Mouse (Mus musculus) gastrocnemius, adult 18-20 months (tissue): ENCODE measurements at regions not wholly inside any gene's neighbourhood (a gene's known extent, or its start where the extent isn't known, plus 50 kb on each side); places are given as distances from the start of the nearest gene placed in this dataset.
A peak's percentile ranks its signal among the peaks of the same experiment; 100 is the strongest.

Experiments used
- DNase-seq: peaks from one replicate; pipeline ENCODE4 v3.0.0; 2021; ENCODE audit warnings: low spot score

DNA sequence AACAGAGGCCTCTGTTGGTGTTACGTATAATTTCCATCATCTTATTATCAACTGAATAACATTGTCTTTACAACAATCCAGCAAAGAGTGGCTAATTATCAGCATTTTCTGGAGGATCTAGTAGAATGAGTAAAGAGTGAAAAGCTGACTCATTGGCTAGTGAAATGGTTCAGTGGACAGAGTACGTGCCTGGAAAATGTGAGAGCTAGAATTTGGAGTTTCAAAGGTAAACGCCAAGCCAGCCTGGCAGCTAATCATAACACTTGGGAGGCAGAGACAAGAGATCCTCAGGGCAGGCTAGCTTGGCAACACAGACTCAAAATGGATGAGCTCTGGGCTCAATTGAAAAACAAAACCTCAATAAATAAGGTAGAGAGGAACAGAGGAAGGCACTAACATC lies 2628.0 kb upstream of the Gm7489 start:
- DNase-seq: no peak

DNA sequence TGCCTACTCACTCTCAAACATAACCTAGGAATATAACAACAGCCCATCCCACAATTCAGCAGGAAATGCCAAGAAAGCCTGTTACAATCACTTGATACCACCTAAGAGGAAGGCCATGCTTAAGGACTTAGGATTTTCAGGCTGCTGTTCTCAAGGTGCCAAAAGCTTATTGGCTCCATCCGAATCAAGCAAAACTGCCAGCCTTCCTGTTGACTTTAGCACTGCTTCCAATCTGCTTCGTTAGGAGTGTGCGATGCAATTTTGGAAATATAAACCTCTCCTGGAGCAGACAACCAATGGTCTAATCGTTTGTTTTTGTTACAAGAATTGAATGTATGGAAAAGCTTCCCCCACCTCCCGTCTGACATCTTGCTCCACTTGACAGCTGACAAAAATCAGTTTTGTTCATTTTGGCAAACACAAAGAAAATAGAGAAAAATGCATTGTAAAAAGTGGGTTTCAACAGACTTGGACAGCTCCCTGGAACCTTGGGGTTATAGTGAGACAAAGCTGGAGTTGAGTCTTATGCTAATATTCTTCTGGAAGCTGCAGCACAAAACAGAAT lies 2620.0 kb upstream of the Gm7489 start:
- DNase-seq: no peak

DNA sequence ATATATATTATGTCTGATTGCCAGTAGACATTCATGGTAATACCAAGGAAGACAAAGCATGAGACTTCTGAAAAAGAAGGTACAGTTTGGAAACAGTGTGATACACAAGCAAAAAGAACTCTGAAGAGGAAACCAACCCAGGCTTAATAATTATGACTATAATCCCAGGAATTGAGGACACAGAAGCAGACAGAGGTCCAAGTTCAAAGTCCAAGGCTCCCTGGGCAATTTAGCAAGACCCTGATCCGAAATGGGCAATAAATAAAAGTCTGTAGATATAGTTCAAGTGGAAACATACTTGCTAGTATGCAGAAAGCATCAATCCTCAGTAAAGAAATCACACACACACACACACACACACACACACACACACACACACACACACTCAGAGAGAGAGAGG lies 2618.7 kb upstream of the Gm7489 start:
- DNase-seq: no peak

DNA sequence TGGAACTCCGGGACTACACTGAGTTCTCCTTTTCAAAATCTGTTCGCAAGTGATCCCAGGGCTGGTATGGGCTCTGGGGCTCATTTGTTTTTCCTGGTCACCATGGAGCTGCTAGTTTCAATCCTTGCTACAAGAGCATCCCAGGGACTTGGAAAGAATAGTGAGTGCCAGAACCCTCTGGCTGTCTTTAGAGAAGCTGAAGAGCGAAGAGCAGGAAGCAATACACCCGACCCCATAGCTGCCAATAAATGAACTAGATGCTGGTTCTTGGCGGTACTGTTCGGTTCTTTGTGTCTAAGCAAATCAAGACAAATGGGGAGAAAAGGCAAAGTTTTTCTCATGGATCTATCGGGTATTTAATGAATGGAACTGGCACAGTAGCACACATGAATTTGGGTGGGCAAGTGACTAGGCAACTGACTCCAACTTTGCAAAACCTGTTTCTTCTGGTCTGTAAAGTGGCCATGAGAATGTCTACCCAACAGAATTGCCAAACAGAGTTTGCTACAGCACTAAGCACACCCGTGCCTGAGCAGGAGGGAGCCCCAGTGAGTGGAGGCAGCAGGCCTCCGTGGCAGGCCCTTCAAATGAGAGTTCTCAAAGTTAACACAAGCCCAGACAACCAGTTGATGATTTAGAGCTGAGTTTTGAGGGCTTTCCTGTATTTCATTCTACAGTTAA lies 2612.9 kb upstream of the Gm7489 start:
- DNase-seq: peak; percentile 33

DNA sequence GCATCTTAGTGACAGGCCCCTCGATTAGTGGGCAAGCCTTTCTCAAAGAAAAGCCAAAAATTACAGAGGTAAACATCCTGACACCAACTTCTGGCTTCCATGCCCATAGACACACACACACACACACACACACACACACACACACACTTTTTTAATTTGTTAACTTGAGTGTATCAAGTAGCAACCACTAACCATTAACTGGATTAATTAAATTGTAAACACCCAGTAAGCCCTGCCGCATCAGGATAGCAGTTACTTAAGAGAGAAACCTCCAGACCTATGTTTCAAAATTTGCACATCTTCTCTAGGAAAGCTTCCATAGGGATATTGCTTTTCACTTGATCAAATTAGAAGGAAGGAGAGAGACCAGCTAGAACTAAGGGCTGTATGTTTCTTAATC lies 2599.4 kb upstream of the Gm7489 start:
- DNase-seq: no peak

DNA sequence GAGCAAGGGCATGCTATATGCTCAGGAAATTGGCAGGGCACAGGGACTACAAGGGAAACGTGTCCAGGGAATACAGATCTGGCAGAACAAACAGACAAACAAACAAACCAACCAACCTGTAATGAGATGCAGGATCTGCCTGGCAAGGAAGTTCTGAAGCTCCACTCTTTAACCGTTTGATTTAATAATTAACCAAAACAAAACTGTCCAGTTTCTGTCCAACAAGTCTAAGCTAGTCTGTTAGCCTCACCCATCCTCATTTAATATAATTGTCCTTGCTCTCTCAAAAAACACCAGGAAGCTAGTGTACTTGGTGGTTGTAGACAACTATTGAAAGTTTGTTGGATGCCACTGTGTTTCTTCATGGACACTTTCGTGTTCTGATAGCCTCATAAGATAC lies 2598.4 kb upstream of the Gm7489 start:
- no peak for DNase-seq

DNA sequence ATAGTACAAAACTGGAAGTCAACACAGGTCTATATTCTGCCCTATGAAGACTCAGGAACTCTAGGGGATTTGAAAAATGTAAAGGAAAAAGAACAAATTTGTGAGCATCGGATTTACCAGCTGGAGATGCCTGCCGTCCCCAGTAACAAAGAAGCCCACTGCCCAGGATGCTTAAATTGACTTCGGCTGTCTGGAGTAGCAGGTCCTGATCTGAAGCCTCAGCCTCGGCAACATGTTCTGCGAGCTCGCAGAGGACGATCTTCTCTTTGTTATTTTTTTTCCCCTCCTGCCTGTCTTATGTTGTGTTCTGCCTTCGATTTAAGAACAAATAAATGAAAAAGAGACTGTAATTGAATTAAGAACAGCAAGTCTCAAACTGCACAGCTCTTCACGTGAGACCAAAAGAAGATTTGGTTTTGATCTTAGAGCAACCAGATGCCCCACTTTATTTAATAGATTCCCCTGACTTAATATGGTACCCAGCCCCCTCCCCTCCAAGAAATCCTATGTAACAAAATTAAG lies 2595.7 kb upstream of the Gm7489 start:
- DNase-seq: no peak

DNA sequence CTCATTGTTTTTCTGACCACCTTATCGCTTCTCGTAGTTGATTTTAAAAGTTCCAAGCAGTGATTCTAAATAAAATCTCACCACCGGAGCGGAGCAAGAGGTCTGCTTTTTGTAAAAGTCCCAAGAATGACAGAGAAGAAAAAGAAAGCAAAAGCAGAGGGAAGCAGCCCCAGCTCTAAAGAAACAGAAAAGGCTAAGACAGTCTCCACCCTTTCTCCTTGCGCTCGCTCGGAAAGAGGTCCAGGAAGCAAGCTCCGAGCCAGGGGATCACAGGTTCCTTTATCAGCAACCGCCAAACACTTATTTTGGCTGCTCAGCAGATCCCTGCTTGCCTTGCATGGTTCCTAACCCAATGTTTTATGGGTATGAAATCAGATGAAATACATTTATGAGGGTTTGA lies 2594.8 kb upstream of the Gm7489 start:
- DNase-seq: no peak

DNA sequence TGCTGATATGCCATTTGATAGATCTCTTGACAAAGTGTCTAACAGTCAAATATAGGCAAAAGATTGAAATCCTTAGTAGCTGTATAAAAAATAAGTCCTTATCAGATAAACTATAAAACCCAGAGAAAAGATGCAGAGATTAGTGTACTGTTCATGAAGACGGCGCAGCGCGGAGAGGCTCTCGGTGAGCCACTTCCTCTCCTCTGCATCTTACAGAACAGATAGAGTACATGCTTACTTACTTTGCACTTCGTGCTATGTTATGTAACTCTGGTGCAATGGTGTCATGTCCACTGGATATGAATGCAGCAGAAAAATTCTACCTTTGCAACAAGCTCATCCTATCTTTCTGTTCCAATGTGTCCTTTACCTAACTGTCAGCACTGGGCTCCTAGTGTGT lies 2593.5 kb upstream of the Gm7489 start:
- no peak for DNase-seq

DNA sequence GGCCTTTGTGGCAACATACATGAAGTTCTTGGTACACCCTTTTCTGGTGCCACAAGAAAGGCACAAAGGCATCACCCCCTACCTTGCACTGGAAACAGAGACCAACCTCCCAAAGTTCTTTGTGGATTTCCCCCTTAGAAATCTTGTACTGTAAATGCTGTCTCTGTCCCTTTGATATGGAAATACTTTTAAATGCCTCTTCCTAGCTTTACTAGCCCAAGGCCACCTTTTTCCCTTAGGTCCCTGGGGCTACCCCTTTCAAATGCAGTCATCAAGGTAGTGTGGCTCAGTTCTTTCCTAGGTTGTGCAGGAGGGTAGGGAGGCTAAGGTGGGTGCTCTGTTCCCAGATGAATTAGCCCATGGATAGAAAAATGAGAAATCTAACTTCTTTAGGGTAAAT lies 2587.9 kb upstream of the Gm7489 start:
- no peak for DNase-seq

DNA sequence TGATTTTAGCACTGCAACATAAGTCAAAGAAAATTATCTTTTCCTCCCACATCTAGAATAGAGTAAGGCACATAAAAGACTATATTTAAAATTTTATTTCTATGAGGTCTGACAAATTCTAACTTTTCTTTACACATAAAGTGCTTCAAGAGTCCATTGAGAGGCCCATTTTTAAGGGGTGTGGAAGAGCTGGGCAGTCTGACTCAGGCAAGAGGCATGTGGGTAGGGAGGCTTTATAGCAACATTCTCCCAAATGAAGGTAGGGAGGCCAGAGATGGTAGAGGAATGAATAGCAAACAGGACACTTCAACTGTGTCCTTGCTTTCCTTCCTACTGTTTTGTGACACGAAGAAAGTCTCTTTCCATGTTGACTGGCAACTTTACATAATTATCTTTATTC lies 2566.6 kb upstream of the Gm7489 start:
- no peak for DNase-seq

DNA sequence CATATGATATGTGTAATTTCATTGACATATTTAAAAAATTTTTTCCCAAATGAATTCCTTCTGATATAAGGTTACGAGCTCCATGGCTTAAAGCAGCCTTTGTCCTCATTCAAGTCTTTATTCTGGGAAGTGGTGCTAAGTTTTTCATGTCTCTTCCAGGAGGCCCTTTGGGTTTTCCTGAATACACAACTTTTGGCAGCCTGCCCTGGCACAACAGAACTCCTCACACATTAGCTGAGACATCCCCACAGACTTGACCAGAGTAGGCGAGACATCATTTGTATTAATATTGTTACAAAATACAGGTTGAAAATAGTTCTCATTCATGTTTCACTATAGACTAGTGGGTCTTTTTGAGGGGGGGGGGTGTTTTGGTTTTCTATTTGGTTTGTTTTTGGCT lies 2565.9 kb upstream of the Gm7489 start:
- peak; percentile 65 for DNase-seq

DNA sequence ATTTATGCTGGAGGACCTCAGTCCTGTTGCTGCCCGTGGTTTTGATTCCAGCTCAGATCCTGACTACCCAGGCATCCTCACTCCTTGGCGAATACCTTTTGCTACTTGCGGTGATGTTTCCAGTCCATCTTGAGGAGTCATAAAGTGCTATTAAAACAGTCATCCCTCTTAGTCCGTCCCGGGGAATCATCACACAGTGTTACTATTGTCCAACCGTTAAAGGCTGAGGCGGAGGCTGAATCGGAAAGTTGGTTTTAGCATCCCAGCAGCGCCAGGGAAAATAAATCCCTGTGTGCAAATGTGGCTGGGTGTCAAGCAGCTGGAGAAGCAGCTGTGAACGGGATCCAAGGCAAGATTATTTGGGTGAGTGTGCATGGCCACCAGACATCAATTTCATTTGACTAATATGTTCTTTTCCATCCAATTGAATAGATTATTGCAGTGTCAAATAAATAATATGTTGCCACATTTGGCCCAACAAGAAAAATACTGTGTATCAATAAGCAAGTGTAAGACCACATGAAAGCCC lies 2564.3 kb upstream of the Gm7489 start:
- DNase-seq: peak; percentile 32

DNA sequence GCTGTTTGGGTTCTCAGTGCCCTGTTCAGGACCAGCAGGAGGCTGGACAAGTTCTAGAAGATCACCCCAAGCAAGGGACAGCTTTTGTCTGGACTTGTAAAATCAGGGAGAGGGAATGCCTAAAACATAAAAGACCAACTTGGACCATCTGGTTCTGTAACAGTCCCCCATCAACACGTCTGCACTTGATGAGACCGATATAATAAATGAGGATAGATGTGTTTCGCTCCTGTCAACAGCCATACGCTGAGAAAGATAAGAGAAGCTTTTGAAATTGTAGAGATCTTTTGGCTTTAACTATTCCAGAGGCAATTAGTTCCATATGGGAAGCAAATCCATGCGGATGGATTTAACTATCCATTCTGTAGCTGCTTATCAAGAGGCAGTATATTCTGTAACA lies 2561.4 kb upstream of the Gm7489 start:
- DNase-seq: no peak

DNA sequence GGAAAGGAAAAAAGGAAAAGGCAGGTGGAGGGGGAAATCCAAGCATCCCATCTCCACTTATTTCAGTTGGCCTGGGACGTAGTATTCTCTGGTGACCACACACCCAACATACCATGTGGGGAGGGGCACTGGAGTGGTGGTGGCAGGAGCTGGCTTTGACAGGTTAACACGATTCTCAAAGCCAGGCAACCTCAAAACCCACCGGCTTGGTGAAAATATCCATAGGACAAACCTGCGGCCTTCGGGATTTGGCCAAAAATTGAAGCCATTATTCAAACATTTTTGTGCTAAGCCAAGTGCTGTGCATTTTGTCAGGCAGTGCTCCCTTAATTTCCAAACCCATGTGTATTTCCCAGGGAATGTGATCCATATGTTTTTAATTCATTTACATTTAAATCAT lies 2560.5 kb upstream of the Gm7489 start:
- DNase-seq: no peak

DNA sequence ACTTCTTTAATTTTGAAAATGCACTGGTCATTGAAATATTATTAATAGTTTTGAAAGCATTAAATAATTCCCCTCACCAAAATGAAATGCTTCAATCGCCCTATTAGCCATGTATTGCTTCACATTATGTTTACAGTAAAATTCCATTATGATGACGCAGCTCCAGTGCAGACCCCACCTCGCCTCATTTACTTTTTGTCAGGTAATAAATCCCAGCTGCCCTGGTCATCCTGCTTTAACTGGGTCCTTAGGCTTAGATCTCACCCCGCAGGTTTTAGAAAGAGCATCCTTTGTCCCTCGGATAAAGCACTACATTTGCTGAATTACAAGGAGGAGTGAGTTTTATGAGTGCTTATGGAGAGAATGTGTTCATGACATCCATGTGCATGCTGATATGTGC lies 2557.0 kb upstream of the Gm7489 start:
- DNase-seq: no peak

DNA sequence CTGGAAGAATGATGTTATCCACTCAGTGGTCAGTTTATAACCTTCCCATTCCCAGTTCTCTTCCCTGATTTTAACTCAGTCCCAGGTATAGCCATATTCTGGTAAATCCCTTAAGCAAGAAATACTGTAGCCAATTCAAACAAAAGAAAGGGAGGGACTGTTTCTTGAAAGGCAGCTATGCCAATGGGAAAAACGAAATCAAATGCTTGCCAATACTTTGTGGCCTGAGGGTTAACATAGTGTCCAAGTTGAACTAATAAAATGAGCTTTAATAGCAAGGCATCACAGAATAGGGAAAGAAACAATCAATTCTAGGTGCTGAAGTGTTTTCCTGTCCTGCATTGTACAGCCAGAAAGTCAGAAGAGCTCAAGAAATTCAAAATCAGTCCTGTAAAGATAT lies 2548.3 kb upstream of the Gm7489 start:
- DNase-seq: no peak

DNA sequence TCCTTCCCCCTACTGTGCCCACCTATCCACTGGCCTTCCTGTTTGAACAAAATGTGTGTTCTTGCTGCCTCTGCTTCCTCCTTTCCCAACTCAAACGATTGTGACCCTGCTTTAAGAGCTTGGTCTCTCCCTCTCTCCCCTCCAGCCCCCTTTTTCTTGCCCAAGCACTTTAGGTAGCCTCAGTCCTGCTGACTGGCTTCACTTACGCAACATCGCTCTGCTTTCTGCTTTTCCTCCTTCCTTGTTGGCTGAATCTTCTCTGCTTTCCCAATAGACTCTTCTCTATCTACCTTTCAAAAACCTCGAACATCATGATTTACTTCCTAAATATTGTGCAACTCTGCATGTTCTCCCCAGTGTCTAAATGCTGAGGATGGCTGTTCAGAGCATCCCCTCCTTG lies 2538.4 kb upstream of the Gm7489 start:
- no peak for DNase-seq

DNA sequence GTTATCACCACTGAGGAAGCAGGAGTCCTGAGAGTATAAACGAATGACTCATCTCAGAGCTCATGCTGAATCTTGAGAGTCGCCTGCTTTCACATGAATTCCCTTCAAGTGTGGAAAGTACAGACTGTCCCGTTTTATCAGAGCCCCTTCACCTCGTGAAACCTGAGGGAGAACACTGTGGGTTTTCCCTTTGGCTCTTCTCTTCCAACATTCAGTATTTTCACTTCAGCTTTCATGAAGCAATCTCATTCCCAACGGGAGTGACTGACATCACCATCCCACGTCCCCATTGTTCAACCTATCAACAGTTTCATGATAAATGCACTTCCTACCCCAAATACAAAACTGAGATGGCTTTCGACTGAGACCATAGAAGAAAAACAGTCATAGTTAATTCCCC lies 2521.3 kb upstream of the Gm7489 start:
- DNase-seq: peak; percentile 68

DNA sequence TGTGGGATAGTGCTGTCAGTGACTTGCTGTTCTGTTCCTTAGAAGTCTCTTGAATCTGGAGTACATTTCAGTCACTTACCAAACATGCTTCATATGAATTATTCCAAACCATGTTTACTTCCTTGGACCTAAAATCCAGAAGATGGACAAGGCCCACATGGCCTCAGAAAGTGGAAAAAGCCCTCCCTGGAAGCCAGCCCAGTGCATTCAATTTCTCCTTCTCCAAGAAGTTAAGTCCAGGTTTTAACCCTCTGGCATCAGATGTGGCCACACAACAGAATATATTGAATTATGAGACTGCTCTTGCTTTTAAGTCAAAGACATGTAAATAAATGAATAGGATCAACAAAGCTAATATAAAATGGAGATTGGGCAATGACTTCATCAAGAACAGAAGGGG lies 2513.5 kb upstream of the Gm7489 start:
- no peak for DNase-seq

DNA sequence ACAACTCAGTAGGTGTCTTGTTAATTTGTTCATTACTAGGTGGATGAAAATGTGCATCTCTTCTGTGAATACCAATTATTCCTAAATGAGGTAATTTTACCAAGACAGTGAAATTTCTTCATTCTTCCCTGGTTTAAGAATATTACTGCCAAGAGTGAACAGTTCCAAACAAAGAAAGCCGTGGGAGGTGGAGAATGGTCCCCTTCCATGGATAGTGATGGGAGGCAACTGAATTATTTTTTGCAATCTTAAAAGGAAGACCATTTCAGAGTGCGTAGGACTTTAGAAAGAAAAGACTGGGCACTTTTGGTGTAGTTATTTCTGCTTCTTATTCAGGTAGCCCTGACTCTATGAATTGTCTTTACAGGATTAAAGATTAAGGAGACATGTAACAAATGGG lies 2494.3 kb upstream of the Gm7489 start:
- no peak for DNase-seq

DNA sequence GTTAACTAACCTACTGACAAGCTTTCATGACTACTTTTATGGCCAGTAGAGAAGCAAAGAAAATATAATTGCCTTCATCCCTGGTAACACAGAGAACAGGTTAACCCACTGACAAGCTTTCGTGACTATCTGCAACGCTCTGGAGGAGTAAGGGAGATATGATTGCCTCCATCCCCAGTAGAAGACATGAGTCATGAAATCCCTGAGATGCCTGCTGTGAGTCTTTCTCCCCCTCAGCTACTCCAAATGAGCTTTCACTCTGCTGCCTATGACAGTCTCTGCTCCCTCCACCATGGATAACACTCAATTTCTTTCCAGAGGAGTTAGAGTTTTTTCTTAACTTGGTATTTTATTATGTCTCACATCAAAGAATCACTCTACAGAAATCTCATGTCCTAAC lies 2493.4 kb upstream of the Gm7489 start:
- no peak for DNase-seq
